Mouse (Mus musculus): ENCODE data around the gene Olfr116. TPM values are rescaled to one million over a fixed set of nuclear protein-coding genes. Genes with fewer than 3 reads are reported as not detected.

Gene Olfr116
- not detected in 2 replicates for total RNA-seq (2017)

- no peak for ATAC-seq (replicated peaks in 1 of 2; ENCODE audit: insufficient read depth in 1 of 2, low FRiP score in 2 of 2, low TSS enrichment in 1 of 2, low read depth in 1 of 2, poor library complexity in 2 of 2, severe bottlenecking in 2 of 2)
Observed at GRCm38 (mm10) chr17:37627009-37627408, at the start of gene Olfr116, which contains the start of gene Olfr115. Gene Olfr116, minus strand, starts transcription at chr17:37627199. Gene Olfr115, minus strand, starts transcription at chr17:37627109.

GRCm38 (mm10) chr17:37666688-37667087 is 39.7 kb upstream of the Olfr116 start, which contains the start of gene Olfr118:
Gene Olfr118, plus strand, starts transcription at chr17:37666988.
- ATAC-seq (replicated peaks in 1 of 2; ENCODE audit: insufficient read depth in 1 of 2, low FRiP score in 2 of 2, low TSS enrichment in 1 of 2, low read depth in 1 of 2, poor library complexity in 2 of 2, severe bottlenecking in 2 of 2) = no peak

GRCm38 (mm10) chr17:37663682-37664081 is 36.7 kb upstream of the Olfr116 start, which contains the start of gene Olfr117:
Gene Olfr117, minus strand, starts transcription at chr17:37663782.
- no peak for ATAC-seq (replicated peaks in 1 of 2; ENCODE audit: insufficient read depth in 1 of 2, low FRiP score in 2 of 2, low TSS enrichment in 1 of 2, low read depth in 1 of 2, poor library complexity in 2 of 2, severe bottlenecking in 2 of 2)

- no peak for ATAC-seq (replicated peaks in 1 of 2; ENCODE audit: insufficient read depth in 1 of 2, low FRiP score in 2 of 2, low TSS enrichment in 1 of 2, low read depth in 1 of 2, poor library complexity in 2 of 2, severe bottlenecking in 2 of 2)
Observed at GRCm38 (mm10) chr17:37592643-37593042, 34.4 kb downstream of the Olfr116 start, which contains the start of gene Olfr114. Gene Olfr114, minus strand, starts transcription at chr17:37592743.

GRCm38 (mm10) chr17:37577563-37577962 is 49.4 kb downstream of the Olfr116 start, which contains the start of gene Olfr113:
Gene Olfr113, minus strand, starts transcription at chr17:37577663.
- no peak for ATAC-seq (replicated peaks in 1 of 2; ENCODE audit: insufficient read depth in 1 of 2, low FRiP score in 2 of 2, low TSS enrichment in 1 of 2, low read depth in 1 of 2, poor library complexity in 2 of 2, severe bottlenecking in 2 of 2)

Other genes with a start within 250 kb of the Olfr116 start
- not detected in 2 replicates for gene Olfr105-ps, start 248.2 kb downstream of the Olfr116 start, total RNA-seq (2017)
- gene Olfr106-ps, start 236.8 kb downstream of the Olfr116 start, total RNA-seq (2017) = not detected in 2 replicates
- gene Olfr107, start 228.0 kb downstream of the Olfr116 start, total RNA-seq (2017) = not detected in 2 replicates
- not detected in 2 replicates for gene Olfr108, start 181.7 kb downstream of the Olfr116 start, total RNA-seq (2017)
- not detected in 2 replicates for gene Olfr109, start 168.3 kb downstream of the Olfr116 start, total RNA-seq (2017)
- gene H2-M2, start 143.6 kb downstream of the Olfr116 start, total RNA-seq (2017) = not detected in 2 replicates
- gene Olfr110, start 134.7 kb downstream of the Olfr116 start, total RNA-seq (2017) = not detected in 2 replicates
- gene Olfr111, start 119.2 kb downstream of the Olfr116 start, total RNA-seq (2017) = not detected in 2 replicates
- not detected in 2 replicates for gene Olfr112, start 57.7 kb downstream of the Olfr116 start, total RNA-seq (2017)
- gene Olfr113, start 49.5 kb downstream of the Olfr116 start, total RNA-seq (2017) = not detected in 2 replicates
- not detected in 2 replicates for gene Olfr114, start 34.5 kb downstream of the Olfr116 start, total RNA-seq (2017)
- gene Olfr115, start 90 bp downstream of the Olfr116 start, total RNA-seq (2017) = not detected in 2 replicates
- gene Olfr117, start 36.6 kb upstream of the Olfr116 start, total RNA-seq (2017) = not detected in 2 replicates
- not detected in 2 replicates for gene Olfr118, start 39.8 kb upstream of the Olfr116 start, total RNA-seq (2017)
- gene Olfr119, start 69.4 kb upstream of the Olfr116 start, total RNA-seq (2017) = not detected in 2 replicates
- gene Olfr120, start 94.6 kb upstream of the Olfr116 start, total RNA-seq (2017) = not detected in 2 replicates
- gene Olfr121, start 121.7 kb upstream of the Olfr116 start, total RNA-seq (2017) = not detected in 2 replicates
- not detected in 2 replicates for gene Olfr122, start 141.4 kb upstream of the Olfr116 start, total RNA-seq (2017)
- not detected in 2 replicates for gene Olfr123, start 166.3 kb upstream of the Olfr116 start, total RNA-seq (2017)
- not detected in 2 replicates for gene Olfr124, start 172.7 kb upstream of the Olfr116 start, total RNA-seq (2017)
- gene Olfr125, start 205.8 kb upstream of the Olfr116 start, total RNA-seq (2017) = not detected in 2 replicates
- not detected in 2 replicates for gene Olfr126, start 220.3 kb upstream of the Olfr116 start, total RNA-seq (2017)